Mouse (Mus musculus) urinary bladder, adult 18-20 months (tissue): Measurements from ENCODE around the gene Grb10.

ENCODE experiments used
- DNase-seq, 2 experiments: peaks; one replicate each; pipeline ENCODE4 v3.0.0; 2022; ENCODE audit warnings: low spot score in 2 of 2, mixed read lengths in 2 of 2

Grb10 gene

GRCm38 (mm10) chr11:11944814-11945213, 93.7 kb downstream of the Grb10 start:
- no peak for DNase-seq

GRCm38 (mm10) chr11:11944082-11944349, 94.5 kb downstream of the Grb10 start:
- DNase-seq = no peak

- DNase-seq = no peak
Observed at GRCm38 (mm10) chr11:11943240-11944081, 95.0 kb downstream of the Grb10 start.

- DNase-seq = no peak
Observed at GRCm38 (mm10) chr11:11942320-11943217, 95.9 kb downstream of the Grb10 start.

- DNase-seq = no peak
Observed at GRCm38 (mm10) chr11:11940833-11941681, 97.4 kb downstream of the Grb10 start.

GRCm38 (mm10) chr11:11939611-11940010, 98.9 kb downstream of the Grb10 start:
- DNase-seq = no peak

- DNase-seq = no peak
Observed at GRCm38 (mm10) chr11:11938591-11938990, 99.9 kb downstream of the Grb10 start.

GRCm38 (mm10) chr11:11937340-11938030, 101.0 kb downstream of the Grb10 start:
- no peak for DNase-seq

GRCm38 (mm10) chr11:11934808-11935207, 103.7 kb downstream of the Grb10 start:
- no peak for DNase-seq

GRCm38 (mm10) chr11:11932102-11932789, 106.2 kb downstream of the Grb10 start:
- DNase-seq = no peak

GRCm38 (mm10) chr11:11931688-11932087, 106.8 kb downstream of the Grb10 start:
- DNase-seq = no peak

- no peak for DNase-seq
Observed at GRCm38 (mm10) chr11:11930527-11930926, 108.0 kb downstream of the Grb10 start.

GRCm38 (mm10) chr11:11929059-11929458, 109.4 kb downstream of the Grb10 start:
- no peak for DNase-seq

- DNase-seq = no peak
Observed at GRCm38 (mm10) chr11:11928586-11928985, 109.9 kb downstream of the Grb10 start.

- DNase-seq = no peak
Observed at GRCm38 (mm10) chr11:11923900-11924299, 114.6 kb downstream of the Grb10 start.

GRCm38 (mm10) chr11:11923345-11923744, 115.1 kb downstream of the Grb10 start:
- DNase-seq = no peak

GRCm38 (mm10) chr11:11922106-11922505, 116.4 kb downstream of the Grb10 start:
- DNase-seq = no peak

GRCm38 (mm10) chr11:11907703-11908413, 130.6 kb downstream of the Grb10 start:
- DNase-seq = no peak

- DNase-seq = no peak
Observed at GRCm38 (mm10) chr11:11905518-11905917, 133.0 kb downstream of the Grb10 start.

GRCm38 (mm10) chr11:11904995-11905394, 133.5 kb downstream of the Grb10 start:
- no peak for DNase-seq
